Mouse (Mus musculus) frontal cortex, postnatal 36 days (tissue): ENCODE data around the gene Asxl1.

Experiments
- DNase-seq, 2 experiments: peaks; one replicate each; pipeline ENCODE4 v3.0.0; 2022; ENCODE audit warnings: low spot score in 2 of 2

The Asxl1 gene

DNA sequence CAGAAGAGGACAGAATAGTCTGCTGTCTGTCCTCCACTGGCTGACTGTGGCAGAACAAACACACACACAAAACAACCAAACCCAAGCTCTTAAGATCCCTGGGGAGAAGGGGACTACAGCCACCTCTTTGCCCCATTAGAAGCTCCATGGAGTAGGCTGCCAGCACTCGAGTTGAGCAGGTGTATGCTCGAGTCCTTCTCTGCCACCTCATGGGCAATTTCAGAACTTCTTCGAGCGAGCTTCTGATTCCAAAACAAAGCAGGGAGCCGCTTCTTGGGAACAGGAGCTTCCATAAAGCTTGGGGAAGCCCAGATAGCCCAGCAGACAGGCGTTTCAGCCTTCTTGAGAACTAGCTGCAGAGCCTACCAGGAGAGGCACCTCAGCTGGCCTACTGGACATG is 66.9 kb downstream of the Asxl1 start:
- DNase-seq: no peak

DNA sequence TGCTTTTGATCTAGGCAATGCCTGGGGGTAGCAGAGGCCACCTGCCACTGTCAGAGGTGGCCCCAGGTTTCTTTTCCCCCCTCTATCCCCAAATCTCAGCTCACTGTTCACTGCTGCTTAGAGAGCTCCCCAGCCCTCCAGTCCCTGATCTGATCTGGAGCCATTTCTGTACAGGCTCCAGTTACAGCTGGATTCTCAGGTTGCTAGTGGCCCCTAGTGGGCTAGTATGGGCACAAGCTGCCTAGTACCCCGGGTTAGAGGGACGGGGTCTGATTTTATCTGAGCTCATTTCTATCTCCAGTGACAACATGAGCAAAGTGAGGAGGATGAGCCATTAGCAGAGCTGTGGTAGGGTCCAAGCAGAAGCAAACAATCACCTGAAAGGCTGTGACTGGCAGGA is 69.0 kb downstream of the Asxl1 start:
- no peak for DNase-seq

DNA sequence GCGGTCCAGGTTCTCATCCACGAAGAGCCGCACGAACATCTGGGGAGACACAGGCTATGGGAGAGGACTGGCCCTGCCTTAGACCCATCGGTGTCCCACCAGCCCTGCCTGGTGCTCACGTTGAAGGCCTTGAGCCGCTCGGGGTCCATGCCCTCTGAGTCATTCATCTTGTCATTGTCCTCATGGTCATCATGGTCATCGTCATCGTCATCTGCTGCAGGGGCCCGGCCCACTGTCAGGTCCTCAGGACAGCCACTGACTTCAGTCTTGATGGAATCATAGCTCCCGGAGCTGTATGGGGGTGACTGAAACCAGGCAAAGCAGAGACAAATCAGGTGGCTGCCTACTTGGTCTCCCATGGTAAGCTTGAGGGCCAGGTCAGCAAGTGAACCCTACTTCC is 72.2 kb downstream of the Asxl1 start:
- DNase-seq: no peak

DNA sequence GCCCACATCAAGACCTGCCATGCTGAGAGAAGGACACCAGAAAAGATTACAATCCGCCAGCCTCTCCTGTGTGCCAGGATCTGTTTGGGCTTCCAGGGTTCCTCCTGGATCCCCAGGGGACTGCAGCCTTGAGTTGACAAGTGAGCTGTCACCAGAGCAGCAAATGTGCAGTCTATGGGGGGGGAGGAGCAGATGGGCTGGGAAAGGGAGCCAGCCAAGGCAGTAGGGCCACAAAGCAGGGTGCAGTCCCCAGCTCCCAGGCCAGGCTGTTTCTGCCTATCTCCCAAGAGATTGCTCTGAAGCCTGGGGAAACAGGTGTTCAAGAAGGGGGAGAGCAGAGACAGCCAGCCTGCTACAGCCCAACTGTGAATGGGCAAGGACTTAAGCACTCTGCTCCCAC is 72.8 kb downstream of the Asxl1 start:
- DNase-seq: no peak

DNA sequence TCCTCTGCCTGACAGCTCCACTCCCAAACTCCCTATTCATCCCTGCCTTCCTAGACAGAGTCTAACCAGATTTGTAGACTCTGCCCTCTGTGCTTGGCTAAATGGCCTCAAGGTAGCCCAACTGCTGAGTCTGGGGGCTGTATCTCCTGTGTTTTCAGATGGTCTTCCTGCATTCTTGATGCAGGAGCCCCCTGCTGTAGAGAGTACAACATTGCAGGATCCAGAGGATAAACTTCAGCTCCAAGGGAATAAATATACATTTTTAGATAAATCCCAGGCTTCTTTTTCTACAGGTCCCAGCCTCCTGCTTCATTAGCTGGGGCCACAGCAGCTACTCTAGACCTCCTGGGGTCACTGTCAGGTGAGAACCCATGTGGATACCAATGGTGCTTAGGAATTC is 75.6 kb downstream of the Asxl1 start:
- DNase-seq: no peak

DNA sequence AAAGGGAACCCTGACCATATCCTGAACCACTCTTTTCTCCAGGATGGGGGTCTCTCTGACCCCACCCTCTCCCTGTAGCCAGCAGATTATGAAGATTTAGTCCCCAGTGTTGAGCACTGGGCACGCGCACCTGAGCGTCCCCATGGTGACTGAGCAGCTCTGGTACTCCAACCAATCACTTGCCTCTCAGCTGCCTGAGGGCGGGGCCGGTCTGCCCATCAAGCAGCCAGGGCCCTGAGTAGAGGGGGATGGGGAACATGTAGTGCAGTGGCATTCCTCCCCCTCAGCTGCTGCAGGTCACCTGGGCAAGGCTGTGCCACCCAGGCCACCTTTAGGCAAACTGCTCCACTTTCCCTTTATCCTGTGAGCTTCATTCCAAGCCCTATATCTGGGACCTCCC is 76.4 kb downstream of the Asxl1 start:
- no peak for DNase-seq

DNA sequence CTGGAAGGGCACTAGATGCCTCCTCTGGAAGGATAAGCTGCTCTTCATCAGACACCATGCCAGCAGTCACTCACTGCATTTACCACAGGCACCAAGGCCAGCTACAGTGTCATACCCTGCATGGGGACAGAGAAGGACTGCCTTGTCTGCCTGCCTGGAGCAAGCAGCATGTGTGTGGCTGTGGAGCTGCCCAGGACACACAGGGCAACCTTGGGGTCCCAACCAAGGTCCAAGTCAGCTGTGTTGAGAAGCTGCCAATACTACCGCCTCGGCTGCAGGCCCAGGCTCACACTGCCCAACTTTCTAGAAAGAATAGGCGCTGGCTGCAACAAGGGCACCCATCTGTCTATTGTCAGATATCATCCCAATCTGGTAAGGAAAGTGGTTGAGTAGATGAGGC is 77.5 kb downstream of the Asxl1 start:
- DNase-seq: no peak

DNA sequence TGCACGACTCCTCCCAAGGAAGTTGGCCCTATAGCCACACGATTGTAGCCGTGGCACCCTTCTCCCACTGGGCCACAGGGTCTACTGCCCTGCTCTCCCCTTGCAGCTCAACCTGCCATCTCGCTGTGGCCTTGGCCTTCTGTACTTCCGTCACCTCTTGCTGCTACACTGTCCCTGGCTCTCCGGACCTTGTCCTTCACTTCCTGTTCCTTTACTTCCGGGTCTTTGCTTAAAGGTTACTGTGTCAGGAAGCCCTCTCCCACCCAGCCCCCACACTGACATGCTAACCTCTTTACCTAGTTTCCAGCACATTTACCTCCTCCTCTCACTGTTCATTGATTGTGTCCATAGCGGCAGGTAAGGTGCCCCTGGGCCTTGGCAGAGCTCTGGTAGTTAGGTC is 78.9 kb downstream of the Asxl1 start:
- no peak for DNase-seq

DNA sequence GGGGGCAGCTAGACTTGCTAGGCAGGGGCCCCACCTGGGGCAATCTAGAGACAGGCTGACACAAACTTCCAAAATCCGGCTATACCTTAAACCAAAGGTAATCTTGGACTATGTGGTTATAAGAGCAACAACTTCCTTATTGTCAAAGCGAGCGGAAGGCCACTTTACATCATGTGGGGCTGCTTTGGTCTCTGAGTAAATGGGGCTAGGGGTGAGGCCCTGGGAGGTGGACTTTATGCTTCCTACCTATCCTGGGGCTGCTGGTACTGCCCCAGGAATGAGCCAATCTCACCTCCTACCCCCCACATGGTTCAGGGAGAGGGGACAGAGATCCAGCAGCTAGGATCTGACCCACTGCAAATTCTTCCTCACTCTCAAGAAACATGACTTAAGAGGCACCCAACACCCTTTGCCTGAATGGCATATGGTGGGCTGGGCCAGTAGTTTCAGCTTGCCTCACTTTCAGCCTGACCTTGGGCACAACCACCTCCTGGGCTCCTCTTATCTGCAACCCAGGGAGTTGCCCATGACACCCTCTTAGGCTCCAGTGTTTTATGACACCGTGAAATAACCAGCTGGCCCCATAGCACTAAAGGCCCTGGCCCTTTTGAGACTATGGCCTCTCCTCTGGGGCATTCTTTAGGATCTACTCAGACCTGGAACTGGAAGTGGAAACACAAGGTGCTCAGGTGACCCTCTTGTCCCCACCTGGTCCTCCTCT is 79.7 kb downstream of the Asxl1 start:
- no peak for DNase-seq

DNA sequence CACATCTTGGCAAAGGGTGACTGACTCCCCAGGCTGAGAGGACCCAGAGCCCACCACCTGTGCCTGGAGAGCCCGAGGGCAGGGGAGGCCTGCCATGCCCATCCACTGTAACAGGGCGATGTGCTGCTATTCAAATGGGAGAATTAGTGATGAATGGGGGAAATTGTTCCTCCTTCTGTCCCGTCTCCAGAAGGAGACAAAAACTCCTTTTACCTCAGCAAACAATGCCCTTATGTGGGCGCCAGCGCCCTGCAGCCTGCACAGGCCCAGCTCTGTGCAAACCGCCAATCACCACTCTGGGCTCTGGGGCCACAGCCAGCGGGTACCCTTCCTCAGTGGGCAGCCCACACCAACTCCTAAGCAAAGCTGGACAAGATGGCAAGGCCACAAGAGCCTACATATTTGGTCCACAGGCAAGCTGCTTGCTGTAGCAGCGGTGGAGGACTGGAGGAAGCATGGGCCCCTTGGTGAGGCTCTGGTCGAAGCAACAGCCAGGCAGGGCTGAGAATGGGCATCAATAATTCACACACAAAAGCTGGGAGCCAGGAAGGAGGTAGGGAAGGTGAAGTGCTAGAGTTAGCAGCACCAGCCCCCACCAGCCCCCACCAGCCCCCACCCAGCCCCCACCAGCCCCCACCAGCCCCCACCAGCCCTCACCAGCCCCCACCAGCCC is 80.5 kb downstream of the Asxl1 start:
- DNase-seq: peak in 1 of 2 experiments; percentile 47

DNA sequence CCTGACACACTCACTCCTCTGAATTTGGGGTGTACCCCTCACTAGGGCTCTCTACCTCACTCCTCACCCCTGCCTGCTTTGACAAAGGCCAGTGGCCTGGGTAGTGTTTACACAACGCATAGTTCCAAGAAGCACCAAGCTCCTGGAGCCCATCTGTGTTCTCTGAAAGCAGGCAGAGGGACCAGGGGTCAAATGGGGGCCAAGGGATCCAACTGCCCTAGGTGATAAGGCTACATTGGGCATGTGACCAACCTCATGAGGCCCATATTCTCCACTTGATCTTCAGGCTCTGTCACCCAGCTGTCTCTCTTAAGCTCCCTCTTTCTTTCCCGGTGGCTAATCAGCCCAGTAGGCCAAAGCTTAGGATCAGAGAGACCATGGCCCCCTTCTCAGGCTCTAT is 81.3 kb downstream of the Asxl1 start:
- no peak for DNase-seq

DNA sequence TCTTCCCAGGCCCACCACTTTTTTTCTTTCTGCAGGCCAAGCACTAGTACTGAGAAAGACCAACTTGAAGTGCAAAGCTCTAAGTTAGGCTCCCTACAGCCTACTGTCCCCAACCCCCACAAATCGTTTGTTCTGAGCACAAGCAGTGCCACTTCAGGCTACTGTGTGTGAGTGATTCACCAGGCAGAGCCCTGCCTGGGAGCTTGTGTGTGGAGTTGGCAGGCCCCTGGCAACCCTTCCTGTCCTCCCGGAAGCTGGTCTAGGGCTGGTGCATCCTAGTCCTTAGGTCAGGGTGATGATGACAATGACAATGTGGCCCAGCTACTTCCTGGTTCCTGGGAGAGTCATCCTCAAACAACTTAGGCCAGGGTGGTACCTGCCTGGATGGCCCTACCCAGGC is 82.9 kb downstream of the Asxl1 start:
- no peak for DNase-seq

DNA sequence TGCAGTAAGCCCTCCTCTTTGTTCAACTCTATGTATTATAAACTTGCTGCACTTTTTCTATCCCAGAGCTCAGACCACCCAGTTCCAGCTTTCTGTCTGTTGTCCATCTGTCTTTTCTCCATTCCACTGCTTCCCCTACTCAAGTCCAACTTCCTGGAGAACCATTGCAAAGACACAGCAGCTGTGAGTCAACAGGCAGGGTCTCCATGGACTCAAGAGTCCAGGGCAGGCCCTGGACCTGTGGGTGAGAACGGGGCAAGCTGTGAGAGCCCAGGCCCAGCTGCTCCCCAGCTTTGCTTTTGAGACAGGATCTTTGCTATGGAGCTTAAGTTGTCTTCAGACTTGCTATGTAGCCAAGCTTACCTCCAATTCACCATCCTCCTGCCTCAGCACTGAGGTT is 84.9 kb downstream of the Asxl1 start:
- DNase-seq: no peak

DNA sequence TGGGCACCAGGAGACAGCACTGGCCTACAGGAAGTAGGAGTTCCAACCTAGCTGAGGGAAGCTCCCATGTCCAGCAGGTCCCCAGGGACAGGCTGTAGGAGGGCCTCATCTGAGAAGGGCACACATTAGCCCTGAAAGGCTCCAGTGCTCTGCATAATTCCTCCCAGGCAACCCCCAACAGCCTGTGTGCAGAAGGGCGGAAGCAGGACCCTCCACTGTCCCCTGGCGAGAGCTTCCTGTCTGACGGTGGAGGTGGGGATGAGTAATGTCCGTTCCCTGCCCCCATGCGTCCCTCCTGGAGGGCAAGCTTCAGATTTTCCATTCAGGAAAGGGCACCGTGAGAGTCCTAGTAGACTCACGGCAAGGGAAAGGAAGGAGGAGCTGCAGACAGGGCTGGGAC is 86.9 kb downstream of the Asxl1 start:
- DNase-seq: no peak

DNA sequence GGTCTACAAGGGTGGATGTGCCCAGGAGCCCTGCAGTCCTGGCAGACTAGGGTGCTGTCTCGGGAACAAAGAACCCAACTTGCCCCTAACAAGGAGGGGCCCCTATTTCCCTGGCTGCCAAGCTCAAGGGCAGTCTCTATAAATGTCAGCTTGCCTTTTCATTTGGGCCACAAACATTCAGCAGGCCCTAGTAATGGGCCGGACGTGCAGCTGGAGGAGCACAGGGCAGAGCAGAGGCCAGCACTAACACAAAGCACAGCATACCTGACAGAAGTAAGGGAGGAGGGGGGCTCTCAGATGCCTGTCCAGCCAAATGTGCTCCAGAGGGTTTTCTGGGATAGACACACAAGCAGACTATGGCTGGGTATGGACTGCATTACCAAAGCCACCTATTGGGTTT is 88.2 kb downstream of the Asxl1 start:
- no peak for DNase-seq

DNA sequence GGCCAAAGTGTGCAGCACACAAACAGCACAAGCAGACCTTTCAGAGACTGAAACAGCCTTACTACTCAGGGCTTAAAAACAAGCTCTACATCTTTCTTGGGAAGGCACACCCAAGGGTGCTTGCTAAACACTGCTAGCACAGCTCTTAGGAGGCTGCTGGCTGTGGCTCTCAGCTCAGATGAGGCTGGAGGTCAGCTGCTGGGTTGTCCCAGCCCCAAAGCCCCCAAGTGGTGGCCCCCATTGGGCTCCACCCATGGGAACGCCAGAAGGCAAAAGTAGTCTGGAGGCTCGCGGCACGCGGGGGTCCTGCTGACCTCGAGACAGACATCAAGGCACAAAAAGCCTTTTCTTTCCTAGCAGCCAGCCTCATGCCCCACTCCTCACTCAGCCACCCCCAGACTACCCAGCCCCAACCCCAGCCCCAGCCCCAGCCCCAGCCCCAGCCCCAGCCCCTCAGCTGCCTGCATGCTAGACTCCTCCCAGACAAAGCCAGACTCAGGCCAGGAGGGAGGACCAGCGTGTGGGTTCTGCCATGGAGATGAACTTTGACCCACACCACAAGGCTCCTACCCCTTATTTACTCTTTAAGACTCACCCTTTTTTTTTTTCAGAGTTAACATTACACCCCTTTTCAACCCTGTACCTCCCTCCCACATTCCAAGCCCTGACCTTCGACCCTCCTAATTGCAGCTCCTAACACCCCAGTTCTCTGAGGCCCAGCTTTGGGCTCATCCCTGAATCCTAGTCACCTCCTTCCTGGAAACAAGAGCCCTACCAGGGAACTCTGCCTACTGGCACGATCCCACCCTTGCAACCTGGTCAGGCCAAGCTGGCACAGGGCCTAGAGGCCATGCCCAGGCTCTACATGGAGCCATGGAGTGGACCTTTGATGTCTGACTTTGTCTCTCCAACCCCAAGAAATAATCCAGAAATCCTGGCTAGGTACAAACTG is 89.5 kb downstream of the Asxl1 start:
- no peak for DNase-seq

DNA sequence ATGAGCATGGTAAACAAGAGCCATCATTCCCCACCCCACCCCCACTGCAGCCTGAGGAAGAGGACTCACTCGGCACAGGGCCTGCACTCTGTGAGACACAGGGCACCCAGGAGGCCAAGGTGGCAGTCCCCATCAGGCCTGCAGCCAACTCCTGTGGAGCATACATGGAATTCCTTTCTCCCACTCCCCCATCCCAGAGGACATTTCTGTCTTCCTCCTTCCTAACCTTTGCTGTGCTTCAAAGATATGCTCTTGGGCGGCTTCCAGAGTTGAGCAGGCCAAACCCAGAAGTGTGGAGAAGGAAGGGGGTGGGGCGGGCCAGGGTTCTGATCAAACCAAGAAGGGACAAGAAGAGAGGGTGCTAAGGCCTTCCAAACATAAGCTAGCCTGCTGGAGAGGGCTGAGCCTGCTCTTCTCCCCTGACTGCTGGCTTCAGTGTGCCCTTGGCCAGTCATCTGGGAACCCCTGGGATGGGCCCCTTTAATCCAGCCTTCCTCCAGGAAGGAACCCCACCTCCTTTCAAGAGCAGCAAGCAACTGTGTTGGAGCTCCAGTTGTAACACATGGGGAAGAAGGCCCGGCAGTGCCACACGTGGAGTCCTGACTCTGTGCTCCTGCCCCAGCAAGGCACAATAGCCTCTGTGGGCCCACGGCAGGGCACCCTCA is 91.1 kb downstream of the Asxl1 start:
- DNase-seq: no peak

DNA sequence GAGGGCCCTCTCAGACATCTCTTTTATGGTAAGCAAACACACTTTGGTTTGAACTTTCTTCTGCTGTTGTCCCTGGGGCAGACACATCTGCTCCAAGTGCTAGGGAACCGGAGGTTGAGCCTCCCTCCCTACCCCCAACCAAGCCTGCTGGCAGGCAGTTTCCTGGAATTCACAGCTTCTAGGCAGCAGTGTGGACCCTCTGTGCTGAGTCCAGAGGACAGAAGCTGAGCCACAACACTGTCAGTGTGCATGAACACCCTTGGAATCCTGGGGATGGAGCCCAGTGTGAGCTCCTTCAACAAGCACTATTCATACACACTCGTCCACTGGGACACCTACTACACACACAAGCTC is 91.7 kb downstream of the Asxl1 start:
- no peak for DNase-seq

DNA sequence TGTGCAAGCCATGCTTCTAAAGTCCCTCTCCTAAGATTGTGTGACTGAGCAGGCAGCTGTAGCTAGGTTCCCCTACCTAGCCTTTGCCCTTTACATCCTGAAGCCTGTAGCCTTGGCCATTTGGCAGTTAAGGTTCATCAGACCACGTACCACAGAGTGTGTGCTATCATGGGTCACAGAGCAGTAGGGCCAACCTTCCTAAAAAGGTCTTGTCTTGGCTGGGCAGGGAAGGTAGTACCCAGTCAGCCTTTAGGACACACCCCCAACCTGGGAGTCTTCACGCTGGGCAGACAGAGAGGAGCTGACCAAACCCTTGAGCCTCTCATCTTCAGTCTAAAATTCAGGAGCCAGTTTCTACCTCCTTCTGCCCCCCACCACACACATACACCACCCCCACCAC is 95.1 kb downstream of the Asxl1 start:
- DNase-seq: no peak

DNA sequence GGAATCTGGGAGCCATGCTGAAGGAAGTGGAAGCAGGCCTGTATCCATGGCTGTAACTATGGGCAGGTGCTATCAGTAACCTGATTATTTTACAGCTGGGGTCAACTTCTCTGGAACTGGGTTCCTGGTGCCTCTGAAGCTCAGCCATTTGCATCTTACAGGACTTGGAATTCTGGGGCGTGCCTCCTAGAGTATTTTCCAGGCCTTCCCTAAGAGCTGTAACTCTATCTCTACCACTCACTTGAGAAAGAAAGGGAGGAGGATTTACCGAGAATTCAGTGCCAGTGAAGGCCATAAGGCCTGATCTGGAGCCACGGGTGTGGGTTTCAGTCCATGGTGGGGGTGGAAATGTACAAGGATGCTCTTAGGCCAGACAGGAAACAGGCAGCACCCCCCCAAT is 95.6 kb downstream of the Asxl1 start:
- no peak for DNase-seq

DNA sequence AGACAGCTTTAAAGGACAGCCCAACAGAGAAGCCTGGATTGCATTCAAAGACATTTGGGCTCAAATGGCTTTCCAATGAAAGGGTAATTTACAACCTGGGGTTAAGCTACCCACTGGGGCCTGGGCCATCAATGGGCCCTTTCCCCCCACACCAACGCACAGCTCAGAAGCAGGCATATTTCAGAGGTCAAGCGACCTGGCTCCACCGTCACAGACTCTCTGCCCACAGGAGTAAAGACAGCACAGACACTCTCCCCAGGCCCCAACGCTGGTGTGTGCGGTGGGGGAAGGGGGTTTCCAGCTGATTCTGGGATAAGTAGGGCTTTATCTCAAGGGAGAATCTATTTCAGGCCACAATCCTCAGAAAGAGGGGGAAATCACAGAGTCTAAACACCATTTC is 97.1 kb downstream of the Asxl1 start:
- no peak for DNase-seq
